Mouse (Mus musculus): Measurements from ENCODE around the gene Itga2b.
"Not testable (repeated sequence)": the region's sequence is repeated elsewhere in the genome, so short reads cannot be mapped to it uniquely, and the experiment has no call there.

Gene Itga2b

DNA sequence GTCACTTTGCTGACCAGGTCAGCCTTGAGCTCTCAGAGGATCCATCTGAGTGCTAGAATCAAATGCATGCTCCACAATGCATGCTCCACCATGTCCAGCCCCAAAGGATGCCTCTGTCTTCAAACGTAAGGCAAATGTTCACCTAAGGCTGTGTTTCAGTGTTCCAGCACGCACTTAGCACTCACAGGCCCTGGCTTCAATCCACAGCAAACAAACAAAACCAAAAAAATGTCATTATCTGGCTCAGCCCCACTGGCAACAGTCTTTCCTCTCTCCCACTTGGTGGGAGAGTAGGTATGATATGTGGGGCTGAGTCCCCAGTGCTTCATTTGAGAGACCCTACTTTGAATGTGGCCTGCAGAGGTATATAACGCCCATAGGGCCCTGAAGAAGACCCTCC, 58.9 kb downstream of the Itga2b start:
- no peak for DNase-seq (ENCODE audit: extremely low spot score, low spot score)

DNA sequence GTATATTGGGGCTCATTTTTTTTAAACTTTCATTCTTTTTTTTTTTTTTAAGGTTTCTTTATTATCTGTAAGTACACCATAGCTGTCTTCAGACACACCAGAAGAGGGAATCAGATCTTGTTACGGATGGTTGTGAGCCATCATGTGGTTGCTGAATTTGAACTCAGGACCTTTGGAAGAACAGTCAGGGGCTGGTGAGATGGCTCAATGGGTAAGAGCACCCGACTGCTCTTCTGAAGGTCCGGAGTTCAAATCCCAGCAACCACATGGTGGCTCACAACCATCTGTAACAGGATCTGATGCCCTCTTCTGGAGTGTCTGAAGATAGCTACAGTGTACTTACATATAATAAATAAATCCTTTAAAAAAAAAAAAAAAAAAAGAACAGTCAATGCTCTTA, 59.6 kb downstream of the Itga2b start:
- not testable (repeated sequence) for DNase-seq (ENCODE audit: extremely low spot score, low spot score)

DNA sequence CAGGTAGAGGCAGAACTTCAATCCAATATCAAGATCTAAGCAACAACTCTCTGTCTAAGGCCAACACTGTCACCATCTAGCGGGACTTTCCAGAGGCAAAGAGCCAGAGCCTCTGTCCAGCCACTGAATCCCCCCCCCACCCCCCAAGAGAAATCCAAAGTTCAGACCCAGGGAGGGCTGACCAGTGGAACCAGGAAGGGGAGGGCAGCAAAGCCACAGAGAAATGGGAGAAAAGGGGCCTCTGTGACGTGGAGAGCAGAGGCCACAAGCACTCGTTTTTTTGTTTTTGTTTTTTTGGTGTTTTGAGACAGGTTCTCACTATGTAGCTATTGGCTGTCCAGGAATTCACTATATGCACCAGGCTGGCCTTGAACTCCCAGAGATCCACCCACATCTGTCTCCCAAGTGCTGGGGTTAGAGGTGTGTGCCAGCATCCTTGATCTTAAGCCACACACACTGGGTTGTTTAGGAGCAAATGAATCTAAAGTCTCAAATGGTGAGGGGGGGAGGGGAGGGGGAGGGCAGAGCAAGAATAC, 60.1 kb downstream of the Itga2b start:
- no peak for DNase-seq (ENCODE audit: extremely low spot score, low spot score)

DNA sequence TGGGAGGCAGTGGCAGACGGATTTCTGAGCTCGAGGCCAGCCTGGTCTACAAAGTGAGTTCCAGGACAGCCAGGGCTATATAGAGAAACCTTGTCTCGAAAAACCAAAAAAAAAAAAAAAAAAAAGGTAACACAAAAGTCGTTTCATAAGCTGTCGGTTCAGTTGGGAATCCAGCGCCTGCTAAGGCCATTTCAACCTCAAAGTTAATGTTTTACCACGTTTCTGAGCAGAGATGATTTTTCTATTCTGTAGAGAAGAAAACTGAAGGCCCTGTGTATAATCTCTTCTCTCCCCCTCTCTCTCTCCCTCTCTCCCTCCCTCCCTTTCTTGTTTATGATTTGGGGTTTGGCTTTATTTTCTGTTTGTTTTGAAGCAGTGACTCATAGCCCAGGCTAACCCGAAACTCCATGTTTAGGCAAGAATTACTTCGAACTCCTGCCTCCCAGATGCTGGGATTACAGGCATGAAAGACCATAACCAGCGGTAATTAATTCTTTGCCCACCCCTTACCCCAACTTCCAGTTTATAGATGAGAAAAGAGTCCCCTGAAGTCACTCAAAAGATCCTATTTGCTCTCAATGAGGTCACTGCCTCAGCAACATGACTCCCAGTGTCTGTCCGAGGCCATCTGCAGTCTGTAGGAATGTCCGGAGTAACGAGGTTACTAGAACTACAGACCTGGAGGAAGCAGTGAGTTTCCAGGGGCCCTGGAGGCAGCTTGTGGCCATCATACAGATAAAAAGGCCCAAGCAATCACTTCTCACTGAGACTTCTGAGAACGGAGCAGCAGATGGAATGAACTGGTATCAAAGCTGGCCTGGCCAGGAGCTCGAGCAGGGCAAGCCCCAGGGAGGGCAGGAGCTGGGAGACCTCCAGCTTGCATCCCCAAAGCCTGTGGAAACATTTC, 60.8 kb downstream of the Itga2b start:
- no peak for DNase-seq (ENCODE audit: extremely low spot score, low spot score)

DNA sequence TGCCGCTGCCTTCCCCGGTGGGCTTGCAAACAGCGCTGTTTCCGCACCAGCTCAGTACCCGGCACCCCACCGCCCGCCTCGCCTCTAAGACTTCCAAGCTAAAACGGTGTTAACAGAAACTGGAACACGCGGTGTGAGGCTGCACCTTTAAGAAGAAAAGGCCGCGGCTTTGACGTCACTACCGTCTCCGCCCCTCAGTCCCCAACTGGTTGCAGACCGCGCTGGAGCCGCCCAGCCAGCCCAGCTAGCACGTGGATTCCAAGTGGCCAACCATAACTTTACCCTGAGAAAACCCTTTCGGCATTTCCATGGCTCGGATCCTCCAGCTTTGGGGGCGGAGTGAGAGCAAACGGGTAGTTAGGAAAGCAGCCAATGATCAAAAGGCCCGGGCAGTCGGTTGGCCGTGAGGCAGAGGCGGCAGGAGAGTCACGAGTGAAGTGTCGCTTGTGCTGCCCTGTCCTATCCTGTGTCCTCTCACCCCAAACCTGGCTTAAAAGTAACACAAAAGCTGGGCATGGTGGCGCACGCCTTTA, 61.5 kb downstream of the Itga2b start:
- peak; percentile 98 for DNase-seq (ENCODE audit: extremely low spot score, low spot score)

DNA sequence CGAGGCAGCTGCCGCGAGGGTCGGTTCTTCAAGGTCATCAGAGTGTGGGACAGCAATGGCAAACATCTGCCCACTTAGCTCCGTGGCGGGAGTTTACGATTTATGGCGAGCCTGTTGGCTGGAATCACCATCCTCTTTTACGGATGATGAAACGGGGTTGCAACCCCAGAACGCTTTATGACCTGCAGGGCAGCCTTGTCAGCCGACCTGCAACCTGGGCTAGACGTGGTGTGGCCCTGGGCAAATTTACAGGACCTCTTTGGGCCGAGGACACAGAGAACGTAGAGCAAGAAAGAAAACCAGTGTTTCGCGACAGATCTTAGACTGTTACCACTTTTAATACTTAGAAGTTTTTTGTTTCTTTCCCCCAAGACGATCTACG, 62.1 kb downstream of the Itga2b start, which contains the start of gene Slc25a39:
Gene Slc25a39, minus strand, starts transcription at position 113 of the 382 bp plus-strand sequence.
- no peak for DNase-seq (ENCODE audit: extremely low spot score, low spot score)

DNA sequence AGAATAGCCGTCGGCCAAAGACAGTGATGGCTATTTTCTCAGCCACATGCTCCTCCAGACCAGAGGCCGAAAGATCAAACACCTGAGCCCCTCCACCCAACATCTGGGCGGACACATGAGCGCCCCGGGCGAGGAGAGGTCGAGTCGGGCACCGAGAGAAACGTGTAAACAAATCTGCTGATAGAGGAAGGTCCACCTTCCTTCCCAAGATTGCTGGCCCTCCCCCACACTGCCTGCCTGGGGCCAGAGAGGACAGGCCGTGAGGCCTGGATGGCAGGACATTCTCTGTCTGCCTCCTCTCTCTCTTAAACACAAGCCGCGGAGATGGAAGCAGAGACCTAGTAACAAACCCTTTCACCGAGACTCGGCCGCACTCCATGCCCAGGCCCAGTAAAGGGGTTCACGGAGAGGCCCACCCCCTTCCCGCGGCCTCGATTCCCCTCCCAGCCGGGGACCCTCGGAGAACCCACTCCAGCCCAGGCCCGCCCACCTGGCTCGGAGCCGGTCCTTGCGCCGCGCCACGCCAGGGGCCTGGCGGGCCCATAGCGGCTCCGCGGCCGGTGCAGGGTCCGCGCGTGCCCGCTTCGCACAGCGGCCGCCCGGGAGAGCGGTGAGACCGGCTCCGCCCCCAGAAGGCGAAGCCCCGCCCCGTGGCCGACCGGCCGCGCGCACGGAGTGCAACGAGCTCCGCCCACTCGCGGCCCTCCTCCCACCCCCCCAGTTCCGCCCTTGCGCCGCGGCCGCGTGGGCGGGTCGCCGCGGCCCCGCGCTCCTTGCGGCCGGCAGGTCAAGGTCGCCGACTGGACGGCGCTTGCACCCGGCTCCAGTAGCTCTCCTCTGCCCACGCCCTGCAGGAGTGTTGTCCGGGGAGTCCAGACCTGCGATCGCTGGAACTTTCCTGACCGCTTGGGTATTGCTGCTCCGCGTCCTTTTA, 62.8 kb downstream of the Itga2b start:
- peak; percentile 92 for DNase-seq (ENCODE audit: extremely low spot score, low spot score)

DNA sequence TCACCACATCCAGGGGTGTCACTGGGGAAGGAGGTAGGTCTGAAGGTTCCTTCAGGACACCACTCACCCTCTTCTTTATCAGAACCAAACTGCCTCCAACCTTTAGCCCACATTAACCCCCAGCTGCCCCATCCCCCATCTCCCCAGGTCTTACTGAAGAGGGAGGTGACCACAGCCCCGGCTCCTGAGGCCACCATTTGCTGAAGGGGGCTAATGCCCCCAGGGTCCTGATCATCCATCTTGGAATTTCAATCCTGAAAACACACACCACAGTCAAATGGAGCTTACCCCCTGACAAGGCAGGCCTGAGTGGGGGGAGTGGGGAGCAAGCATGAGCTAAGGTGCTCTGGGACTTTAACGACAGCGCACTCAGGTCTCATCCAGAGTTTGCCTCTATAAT, 63.5 kb downstream of the Itga2b start:
- DNase-seq (ENCODE audit: extremely low spot score, low spot score) = no peak

DNA sequence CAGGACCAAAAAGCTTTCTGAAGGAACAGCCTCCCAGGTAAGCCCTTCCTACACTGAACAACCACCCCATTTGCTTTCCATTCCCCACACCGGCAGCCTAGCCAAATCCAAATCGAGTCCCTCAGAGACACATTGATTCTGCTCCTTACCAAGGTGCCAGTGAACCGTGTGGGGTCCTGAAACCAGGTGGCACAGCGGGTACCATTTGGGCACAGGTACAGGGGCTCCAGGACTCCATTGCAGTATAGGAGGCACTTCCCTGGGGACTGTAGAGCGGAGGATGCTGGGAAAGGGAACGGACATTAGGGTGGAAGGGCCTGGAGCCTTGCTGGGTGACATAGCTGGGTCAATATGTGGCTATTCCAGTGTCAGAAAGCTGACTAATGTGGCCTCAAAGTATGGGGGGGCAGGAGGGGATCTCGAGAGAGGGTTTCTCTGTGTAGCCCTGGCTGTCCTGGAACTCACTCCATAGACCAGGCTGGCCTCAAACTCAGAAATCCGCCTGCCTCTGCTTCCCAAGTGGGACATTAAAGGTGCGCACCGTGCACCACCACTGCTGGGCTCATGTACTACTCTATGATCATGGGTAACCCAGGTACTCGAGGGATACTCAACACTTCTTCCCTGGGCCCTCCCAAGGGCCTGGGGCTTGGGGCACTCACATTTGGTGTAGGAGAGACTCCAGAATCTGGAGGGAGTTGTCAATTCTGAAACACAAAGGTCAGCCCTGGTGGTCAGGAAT, 64.2 kb downstream of the Itga2b start:
- DNase-seq (ENCODE audit: extremely low spot score, low spot score) = no peak

DNA sequence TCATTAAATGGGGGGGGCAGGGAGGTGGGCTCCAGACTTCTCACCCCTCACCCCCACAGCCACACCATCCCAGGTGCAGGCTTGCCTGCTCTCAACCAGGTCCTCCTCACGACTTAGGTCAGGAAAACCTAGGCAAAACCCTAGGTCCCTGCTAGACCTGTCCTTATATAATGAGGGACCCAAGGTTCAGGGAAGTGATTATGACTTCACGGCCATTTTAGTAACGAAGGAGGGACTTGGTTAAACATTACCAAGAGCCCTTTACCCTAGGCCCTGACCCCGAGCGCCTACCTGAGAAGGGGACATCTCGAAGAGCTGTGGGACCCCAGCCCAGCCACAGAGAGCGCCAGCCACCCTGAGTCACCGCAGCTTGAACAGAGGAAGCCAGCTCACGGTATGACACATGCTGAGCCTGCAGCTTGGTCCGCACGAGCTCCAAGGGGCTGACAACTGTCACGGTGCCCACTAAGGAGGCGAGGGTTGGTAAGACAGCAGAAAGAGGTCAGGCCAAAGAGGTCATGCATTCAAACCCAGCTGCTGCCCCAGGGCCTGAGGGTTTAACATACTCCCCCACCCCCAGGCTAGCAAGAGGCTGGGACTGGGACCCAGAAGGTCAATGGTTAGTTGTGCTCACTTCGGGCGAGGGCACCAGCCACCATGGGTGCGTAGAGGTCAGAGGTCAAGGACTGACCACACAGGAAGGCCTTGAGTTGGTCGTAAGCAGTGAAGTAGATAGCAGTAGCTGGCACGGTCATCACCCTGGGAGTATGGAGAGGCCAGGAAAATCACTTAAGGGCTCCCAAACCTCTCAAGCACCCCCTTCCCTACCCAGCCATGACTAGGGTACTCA, 65.5 kb downstream of the Itga2b start:
- DNase-seq (ENCODE audit: extremely low spot score, low spot score) = no peak

DNA sequence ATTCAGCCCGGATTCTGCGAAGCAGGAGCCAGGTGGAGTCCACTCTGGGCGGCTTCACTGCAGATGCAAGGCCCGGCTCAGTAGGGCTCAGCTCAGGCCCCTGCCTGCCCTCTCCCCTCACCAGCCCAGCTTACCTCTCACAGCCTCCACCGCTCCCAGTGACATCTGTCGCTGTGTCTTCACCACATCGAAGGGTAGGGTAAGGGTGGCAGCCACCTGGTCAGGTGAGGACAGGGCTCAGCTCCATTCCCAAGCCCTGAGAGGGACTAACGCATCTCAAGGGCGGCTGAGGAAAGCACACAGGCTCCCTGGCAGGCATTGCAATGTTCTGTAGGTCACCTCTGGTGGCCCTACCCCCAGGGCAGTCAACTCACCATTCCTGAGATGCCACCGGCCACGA, 66.3 kb downstream of the Itga2b start:
- DNase-seq (ENCODE audit: extremely low spot score, low spot score) = no peak

Measured in neural tube, embryonic 10.5 days (tissue).